Mouse (Mus musculus): ENCODE measurements around the gene Gm12888. TPM values are rescaled to one million over a fixed set of nuclear protein-coding genes. Genes with fewer than 3 reads are reported as not detected.

The Gm12888 gene
- not detected in 2 replicates for polyA plus RNA-seq (2021; fragmentation: Nextera tagmentation)
- long read RNA-seq, experiment 1: 0 reads
- long read RNA-seq, experiment 2: 0 reads

DNA sequence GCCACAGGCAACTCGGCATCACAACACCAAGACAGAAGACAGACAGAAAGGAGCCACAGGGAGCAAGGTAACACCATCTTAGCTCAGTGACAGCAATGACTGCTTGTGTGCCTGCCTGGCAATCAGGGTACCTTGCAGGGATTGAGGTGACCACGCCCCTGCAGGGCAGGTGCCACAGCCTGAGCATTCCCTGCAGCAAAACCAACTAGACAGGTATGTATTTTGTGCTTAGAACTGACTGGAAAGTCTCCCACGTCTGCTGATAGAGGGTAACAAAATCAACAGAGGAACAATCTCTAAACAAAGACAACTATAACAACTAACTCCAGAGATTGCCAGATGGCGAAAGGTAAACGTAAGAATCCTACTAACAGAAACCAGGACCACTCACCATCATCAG lies at the start of gene Gm12888:
TSS of gene Gm12888 (minus strand) at position 101 of the 400 bp plus-strand sequence.

Other genes starting within 250 kb of the Gm12888 start
- gene Zmpste24, start 226.7 kb downstream of the Gm12888 start, polyA plus RNA-seq (2021; fragmentation: Nextera tagmentation): 6.8 and 9.4 TPM in 2 replicates
- gene Tmco2, start 215.7 kb downstream of the Gm12888 start, polyA plus RNA-seq (2021; fragmentation: Nextera tagmentation): not detected in 2 replicates
- gene Rlf, start 109.8 kb downstream of the Gm12888 start, polyA plus RNA-seq (2021; fragmentation: Nextera tagmentation): 6.3 and 8.2 TPM in 2 replicates
- not detected in 2 replicates for gene Gm12886, start 98.2 kb upstream of the Gm12888 start, polyA plus RNA-seq (2021; fragmentation: Nextera tagmentation)

Data from layer of hippocampus, adult 6 months (tissue).